Mouse (Mus musculus) neutrophil, adult 65 days (primary cell): ENCODE data around the gene Serp2. TPM values are rescaled to one million over a fixed set of nuclear protein-coding genes. Genes with fewer than 3 reads are reported as not detected.

Experiments used
- total RNA-seq: library from RNA; stranded (reverse); gene quantifications from 2 replicates; pipeline ENCODE4 v1.2.4, GENCODE M21; 2023

The Serp2 gene
- total RNA-seq = not detected in 2 replicates

DNA sequence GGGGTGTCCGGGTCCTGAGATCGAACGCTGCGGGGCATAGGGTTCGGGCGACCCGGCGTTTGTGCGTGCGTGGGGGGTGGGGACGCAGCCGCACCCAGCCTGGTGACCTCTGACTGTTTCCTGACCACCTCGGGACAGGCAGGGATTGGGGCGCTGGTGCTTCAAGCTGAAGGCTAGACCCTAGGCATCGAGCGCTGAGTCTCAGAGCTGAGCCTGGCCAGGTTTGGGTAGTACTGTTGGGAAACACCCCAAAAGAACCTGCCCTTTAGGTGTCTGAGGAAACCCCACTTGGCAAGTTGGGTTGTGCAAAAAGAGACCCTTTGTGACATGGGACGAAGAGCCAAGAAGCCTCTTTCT is at the start of gene Serp2:
TSS of gene Serp2 (minus strand) at position 38 of the 357 bp plus-strand sequence.

Other genes starting within 250 kb of the Serp2 start
- 8.8 and 10.5 TPM in 2 replicates for gene Tsc22d1, start 141.9 kb downstream of the Serp2 start, total RNA-seq